Mouse (Mus musculus): ENCODE data around the gene Fzd10.

The Fzd10 gene

GRCm38 (mm10) chr5:128601036-128602019 lies 684 bp downstream of the Fzd10 start:
- DNase-seq (ENCODE audit: extremely low spot score): peak; percentile 50

GRCm38 (mm10) chr5:128603693-128604092 lies 3.0 kb downstream of the Fzd10 start:
- no peak for DNase-seq (ENCODE audit: extremely low spot score)

- peak; percentile 41 for DNase-seq (ENCODE audit: extremely low spot score)
These were observed 6.0 kb downstream of the Fzd10 start for GRCm38 (mm10) chr5:128606596-128606995.

- DNase-seq (ENCODE audit: extremely low spot score): no peak
These were observed 8.4 kb downstream of the Fzd10 start for GRCm38 (mm10) chr5:128609091-128609490.

- DNase-seq (ENCODE audit: extremely low spot score): peak; percentile 53
These were observed 17.0 kb downstream of the Fzd10 start for GRCm38 (mm10) chr5:128617621-128618020.

GRCm38 (mm10) chr5:128619987-128620386 lies 19.3 kb downstream of the Fzd10 start:
- DNase-seq (ENCODE audit: extremely low spot score): peak; percentile 45

GRCm38 (mm10) chr5:128620408-128620807 lies 19.8 kb downstream of the Fzd10 start:
- DNase-seq (ENCODE audit: extremely low spot score): peak; percentile 49

GRCm38 (mm10) chr5:128627763-128628162 lies 27.1 kb downstream of the Fzd10 start:
- no peak for DNase-seq (ENCODE audit: extremely low spot score)

- no peak for DNase-seq (ENCODE audit: extremely low spot score)
These were observed 36.0 kb downstream of the Fzd10 start for GRCm38 (mm10) chr5:128636648-128637047.

GRCm38 (mm10) chr5:128637071-128638015 lies 36.7 kb downstream of the Fzd10 start:
- DNase-seq (ENCODE audit: extremely low spot score): no peak

- peak; percentile 71 for DNase-seq (ENCODE audit: extremely low spot score)
These were observed 38.1 kb downstream of the Fzd10 start for GRCm38 (mm10) chr5:128638716-128639115.

- DNase-seq (ENCODE audit: extremely low spot score): no peak
These were observed 42.4 kb downstream of the Fzd10 start for GRCm38 (mm10) chr5:128643065-128643464.

- DNase-seq (ENCODE audit: extremely low spot score): no peak
These were observed 45.1 kb downstream of the Fzd10 start for GRCm38 (mm10) chr5:128645720-128646119.

GRCm38 (mm10) chr5:128646286-128646685 lies 45.6 kb downstream of the Fzd10 start:
- DNase-seq (ENCODE audit: extremely low spot score): no peak

- DNase-seq (ENCODE audit: extremely low spot score): no peak
These were observed 46.6 kb downstream of the Fzd10 start for GRCm38 (mm10) chr5:128647221-128647730.

GRCm38 (mm10) chr5:128649336-128649897 lies 48.8 kb downstream of the Fzd10 start:
- DNase-seq (ENCODE audit: extremely low spot score): no peak

Measured in embryo, embryonic 9.5 days (tissue).